8 mouse cellular contexts compared by ENCODE assay signal in the genomic region with DNA sequence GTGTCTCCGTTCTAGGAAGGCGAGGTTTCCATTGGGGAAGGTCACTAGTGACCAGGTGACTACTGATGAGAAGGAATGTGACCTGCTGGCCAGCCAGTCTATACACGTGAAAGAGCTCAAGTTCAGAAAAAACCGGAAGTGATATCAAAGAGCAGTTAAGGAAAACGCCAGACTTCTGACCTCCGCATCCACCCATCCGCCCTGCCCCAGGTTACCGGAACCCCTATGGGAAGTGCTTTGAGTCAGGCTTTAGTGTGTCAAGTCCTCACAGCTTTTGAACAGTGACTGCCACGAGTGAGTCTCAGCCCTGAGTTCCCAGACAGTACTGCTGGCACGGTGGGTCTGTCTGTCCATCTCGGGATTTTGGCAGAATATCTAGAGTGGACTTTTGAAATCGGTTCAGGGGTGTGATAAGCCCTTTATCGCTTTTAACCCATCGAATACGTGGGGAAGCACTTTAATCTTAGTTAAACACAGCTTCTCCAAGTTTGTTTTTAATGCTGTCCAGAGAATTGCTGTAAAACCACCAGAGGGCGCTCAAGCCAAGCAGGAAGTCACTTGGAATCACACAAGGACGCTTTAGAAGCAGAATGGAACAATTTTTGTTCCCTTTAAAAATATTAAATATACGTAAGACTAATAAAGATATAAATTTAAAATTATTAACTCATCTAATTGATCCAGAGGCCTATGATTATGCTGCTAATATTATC. TPM values are rescaled to one million over a fixed set of nuclear protein-coding genes. Genes with fewer than 3 reads are reported as not detected.
DNase-seq lines count a peak whose midpoint lies in the region; ATAC-seq and TF ChIP-seq lines count a peak whose summit lies in the region.

No protein-coding gene starts in this region.

- intact Hi-C loops in heart, postnatal 25 days (cut with DNase I): no loop called here
- intact Hi-C loops in left cerebral cortex, postnatal 36 days (cut with DNase I): no loop called here

- no peaks in the 10 kb centered on the region for H3K4me1 ChIP-seq in forebrain, postnatal 0 days (ENCODE audit: insufficient read depth)
- no peaks in the 10 kb centered on the region for H3K4me1 ChIP-seq in hindbrain, postnatal 0 days (ENCODE audit: insufficient read depth, low read length)
- H3K4me1 ChIP-seq in stomach, embryonic 15.5 days: no peaks in the 10 kb centered on the region

- H3K27me3 ChIP-seq in forebrain, postnatal 0 days (ENCODE audit: insufficient read depth, low read length): no peaks in the 10 kb centered on the region
- H3K27me3 ChIP-seq in hindbrain, postnatal 0 days (ENCODE audit: insufficient read depth, low read length): no peaks in the 10 kb centered on the region
- H3K27me3 ChIP-seq in stomach, embryonic 15.5 days (replicated peaks): no peaks in the 10 kb centered on the region

- no peaks in the 10 kb centered on the region for H3K9me3 ChIP-seq in forebrain, postnatal 0 days (ENCODE audit: low read length)
- no peaks in the 10 kb centered on the region for H3K9me3 ChIP-seq in hindbrain, postnatal 0 days (ENCODE audit: low read length)
- H3K9me3 ChIP-seq in stomach, embryonic 15.5 days: no peaks in the 10 kb centered on the region

- peak; percentile 87 for DNase-seq in heart, adult 11 months
- no peak for DNase-seq in heart, postnatal 25 days (ENCODE audit: low spot score)
- peak; percentile 56 for DNase-seq in adrenal gland, postnatal 25 days
- DNase-seq in forebrain, postnatal 0 days: peak; percentile 84
- DNase-seq in hindbrain, postnatal 0 days (ENCODE audit: low spot score): peak; percentile 80
- DNase-seq in left cerebral cortex, postnatal 36 days (ENCODE audit: low spot score in 2 of 2): peak; percentile 23 to 50

- WGBS in forebrain, postnatal 0 days: 32% methylated on average over 18 of the region's 18 CpGs
- 37% methylated on average over 18 of the region's 18 CpGs for WGBS in hindbrain, postnatal 0 days
- WGBS in stomach, embryonic 15.5 days: 24% methylated on average over 18 of the region's 18 CpGs

- no peak overlapping the region for H3K4me3 ChIP-seq in forebrain, postnatal 0 days (ENCODE audit: low read depth, low read length)
- no peak overlapping the region for H3K4me3 ChIP-seq in hindbrain, postnatal 0 days (ENCODE audit: low read length)
- 0 out of 2 replicates have a peak overlapping the region, but pooled peaks have one; percentile 13 for H3K4me3 ChIP-seq in stomach, embryonic 15.5 days (replicated peaks)

- H3K9ac ChIP-seq in forebrain, postnatal 0 days: no peak overlapping the region
- H3K9ac ChIP-seq in hindbrain, postnatal 0 days (replicated peaks; ENCODE audit: low read length): no peak overlapping the region
- H3K9ac ChIP-seq in stomach, embryonic 15.5 days: no peak overlapping the region

- H3K36me3 ChIP-seq in forebrain, postnatal 0 days (ENCODE audit: insufficient read depth): peaks cover 21% of the 10 kb centered on the region
- peaks cover 10% of the 10 kb centered on the region for H3K36me3 ChIP-seq in hindbrain, postnatal 0 days (ENCODE audit: insufficient read depth, low read length)
- peaks cover 12% of the 10 kb centered on the region for H3K36me3 ChIP-seq in stomach, embryonic 15.5 days

- no peak overlapping the region for H3K27ac ChIP-seq in forebrain, postnatal 0 days (ENCODE audit: low read depth, low read length)
- H3K27ac ChIP-seq in hindbrain, postnatal 0 days: no peak overlapping the region
- H3K27ac ChIP-seq in stomach, embryonic 15.5 days: no peak overlapping the region

- H3K4me2 ChIP-seq in forebrain, postnatal 0 days (ENCODE audit: low read depth): no peak overlapping the region
- 0 out of 2 replicates have a peak overlapping the region, but pooled peaks have one; percentile 23 for H3K4me2 ChIP-seq in hindbrain, postnatal 0 days (ENCODE audit: low read depth, low read length)
- peak overlapping the region; percentile 40 for H3K4me2 ChIP-seq in stomach, embryonic 15.5 days

- peak; percentile 86 for TF ChIP-seq CTCF in forebrain, postnatal 0 days (IDR thresholded peaks at IDR 0.05; ENCODE audit: low read depth)
- peak; percentile 87 for TF ChIP-seq CTCF in hindbrain, postnatal 0 days (IDR thresholded peaks at IDR 0.05; ENCODE audit: low read depth)

- peak; percentile 40; the same call in 1 of the 2 replicates for ATAC-seq in forebrain, postnatal 0 days
- ATAC-seq in hindbrain, postnatal 0 days: no peak
- ATAC-seq in megakaryocyte-erythroid progenitor cell, adult 5-6 weeks (replicated peaks; ENCODE audit: low FRiP score, low TSS enrichment, poor library complexity, severe bottlenecking): peak; percentile 62
- peak; percentile 47; the same call in 1 of the 2 replicates for ATAC-seq in stomach, embryonic 15.5 days (ENCODE audit: insufficient read depth, low FRiP score, low read depth)

RNA-seq across cellular contexts. Expression of a gene that starts 6.9 kb away (rescaled TPM):
- total RNA-seq in heart, postnatal 25 days (2021): 1 to 10 TPM; 7.6 to 8.7 TPM
- total RNA-seq in adrenal gland, postnatal 25 days (2021): 28.2 and 40.9 TPM in 2 replicates
- total RNA-seq in forebrain, postnatal 0 days (2014; rRNA removed): 22.1 and 23.8 TPM in 2 replicates
- polyA plus RNA-seq in forebrain, postnatal 0 days (2015; fragmentation: Nextera tagmentation; extraction: Ambion mirVana): 42.1 and 46.7 TPM in 2 replicates
- 3.8 and 4.1 TPM in 2 replicates for total RNA-seq in hindbrain, postnatal 0 days (2014; rRNA removed)
- 37.0 and 43.3 TPM in 2 replicates for polyA plus RNA-seq in hindbrain, postnatal 0 days (2015; fragmentation: Nextera tagmentation; extraction: Ambion mirVana)
- total RNA-seq in left cerebral cortex, postnatal 36 days (2021): 10 to 100 TPM; 18.3 to 20.5 TPM
- 85.9 and 124 TPM in 2 replicates for total RNA-seq in megakaryocyte-erythroid progenitor cell, adult 5-6 weeks (2014; fragmentation: Nextera tagmentation)
- 101 and 109 TPM in 2 replicates for total RNA-seq in megakaryocyte-erythroid progenitor cell, adult 5-6 weeks (2017)
- 52.5 and 53.8 TPM in 2 replicates for polyA plus RNA-seq in stomach, embryonic 15.5 days (2015; fragmentation: Nextera tagmentation; extraction: Ambion mirVana)

RNA-seq across cellular contexts. Expression of a gene that starts 31.9 kb away (rescaled TPM):
- 1 to 10 TPM; 3.2 to 4.2 TPM for total RNA-seq in heart, postnatal 25 days (2021)
- 3.2 and 4.6 TPM in 2 replicates for total RNA-seq in adrenal gland, postnatal 25 days (2021)
- total RNA-seq in forebrain, postnatal 0 days (2014; rRNA removed): 0.08 and 0.33 TPM in 2 replicates
- polyA plus RNA-seq in forebrain, postnatal 0 days (2015; fragmentation: Nextera tagmentation; extraction: Ambion mirVana): 0.13 and 0.28 TPM in 2 replicates
- 0.11 TPM in 1 of 2 replicates, not detected in the other for total RNA-seq in hindbrain, postnatal 0 days (2014; rRNA removed)
- polyA plus RNA-seq in hindbrain, postnatal 0 days (2015; fragmentation: Nextera tagmentation; extraction: Ambion mirVana): 0.32 and 0.41 TPM in 2 replicates
- under 1 TPM; 0.41 to 0.42 TPM for total RNA-seq in left cerebral cortex, postnatal 36 days (2021)
- 8.1 and 8.8 TPM in 2 replicates for total RNA-seq in megakaryocyte-erythroid progenitor cell, adult 5-6 weeks (2014; fragmentation: Nextera tagmentation)
- 5.9 and 8.6 TPM in 2 replicates for total RNA-seq in megakaryocyte-erythroid progenitor cell, adult 5-6 weeks (2017)
- polyA plus RNA-seq in stomach, embryonic 15.5 days (2015; fragmentation: Nextera tagmentation; extraction: Ambion mirVana): 0.73 and 0.89 TPM in 2 replicates

RNA-seq across cellular contexts. Expression of a gene that starts 32.4 kb away (rescaled TPM):
- total RNA-seq in heart, postnatal 25 days (2021): 10 to 100 TPM; 87.0 to 97.5 TPM
- 141 and 150 TPM in 2 replicates for total RNA-seq in adrenal gland, postnatal 25 days (2021)
- 32.2 and 40.4 TPM in 2 replicates for total RNA-seq in forebrain, postnatal 0 days (2014; rRNA removed)
- 100 and 115 TPM in 2 replicates for polyA plus RNA-seq in forebrain, postnatal 0 days (2015; fragmentation: Nextera tagmentation; extraction: Ambion mirVana)
- total RNA-seq in hindbrain, postnatal 0 days (2014; rRNA removed): 67.6 and 92.7 TPM in 2 replicates
- 140 and 143 TPM in 2 replicates for polyA plus RNA-seq in hindbrain, postnatal 0 days (2015; fragmentation: Nextera tagmentation; extraction: Ambion mirVana)
- total RNA-seq in left cerebral cortex, postnatal 36 days (2021): 10 to 100 TPM; 63.4 to 66.4 TPM
- 59.3 and 76.3 TPM in 2 replicates for total RNA-seq in megakaryocyte-erythroid progenitor cell, adult 5-6 weeks (2014; fragmentation: Nextera tagmentation)
- 74.4 and 83.8 TPM in 2 replicates for total RNA-seq in megakaryocyte-erythroid progenitor cell, adult 5-6 weeks (2017)
- polyA plus RNA-seq in stomach, embryonic 15.5 days (2015; fragmentation: Nextera tagmentation; extraction: Ambion mirVana): 126 and 133 TPM in 2 replicates
